Mouse (Mus musculus) stomach, adult 2 months (tissue): ENCODE data around the gene Gm44596. TPM values are rescaled to one million over a fixed set of nuclear protein-coding genes. Genes with fewer than 3 reads are reported as not detected.

Experiments used
- polyA plus RNA-seq: library from polyadenylated mRNA; depleted of rRNA; stranded (reverse); fragments of >200 nt; gene quantifications from 2 replicates; pipeline ENCODE4 v1.2.3, GENCODE M21; 2012; rRNA removed

Gm44596 gene
- not detected in 2 replicates for polyA plus RNA-seq

DNA sequence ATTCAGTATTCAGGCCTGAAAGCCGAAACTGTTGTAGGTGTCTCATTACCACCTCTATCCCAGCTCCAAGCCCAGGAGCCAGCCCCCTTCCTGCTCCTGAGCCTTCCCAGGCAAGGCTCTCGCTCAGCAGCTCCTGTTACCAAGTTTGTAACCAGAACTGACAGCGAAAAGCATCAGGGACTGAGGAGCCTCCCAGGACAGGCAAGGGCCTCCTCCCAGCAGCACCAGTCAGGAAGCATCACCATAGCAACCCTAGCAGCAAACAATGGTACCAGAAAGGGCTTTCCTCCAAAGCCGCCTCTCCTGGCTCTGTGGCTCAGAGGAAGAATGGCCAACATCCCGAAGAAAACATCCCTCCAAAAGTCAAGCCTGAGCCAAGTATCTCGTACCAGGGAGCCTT, at the start of gene Gm44596, which contains the start of gene Tex52:
Gm44596 (plus strand) TSS at position 312 of the 400 bp plus-strand sequence.
Tex52 (plus strand) TSS at position 265 of the 400 bp plus-strand sequence.

DNA sequence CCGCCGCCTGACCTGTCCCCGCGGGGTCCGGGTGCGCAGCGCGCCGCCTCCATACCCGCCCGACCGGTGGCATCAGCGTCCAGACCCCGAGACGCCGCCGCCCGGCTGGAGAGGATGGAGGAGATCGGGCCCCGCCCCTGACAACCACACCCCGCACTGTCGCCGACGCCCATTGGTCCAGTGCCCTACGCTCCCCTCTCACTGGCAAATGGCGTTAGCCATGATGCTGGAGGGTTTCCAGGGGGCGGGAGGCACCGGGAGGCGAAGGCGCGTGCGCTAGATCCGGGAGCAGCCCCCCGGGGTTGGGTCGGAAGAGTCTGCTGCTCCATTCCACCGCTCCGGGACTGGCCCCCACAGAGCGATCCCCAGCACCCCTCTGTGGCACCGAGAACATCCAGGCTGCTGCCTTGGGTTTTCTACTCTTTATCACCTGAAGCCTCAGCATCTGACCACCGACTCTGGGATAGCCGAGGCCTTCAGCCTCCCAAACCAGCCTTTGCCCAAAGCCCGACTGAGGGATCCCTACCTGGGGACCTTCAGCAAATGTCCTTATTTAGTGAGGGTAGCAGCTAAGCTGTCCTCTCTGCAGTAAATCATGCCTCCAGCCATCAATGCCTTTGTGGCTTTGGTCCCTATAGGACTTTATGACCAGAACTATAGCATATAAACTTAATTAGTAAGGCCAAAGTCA, 19.4 kb upstream of the Gm44596 start, which contains the start of gene Tulp3:
Tulp3 (minus strand) TSS at position 126 of the 691 bp plus-strand sequence.

DNA sequence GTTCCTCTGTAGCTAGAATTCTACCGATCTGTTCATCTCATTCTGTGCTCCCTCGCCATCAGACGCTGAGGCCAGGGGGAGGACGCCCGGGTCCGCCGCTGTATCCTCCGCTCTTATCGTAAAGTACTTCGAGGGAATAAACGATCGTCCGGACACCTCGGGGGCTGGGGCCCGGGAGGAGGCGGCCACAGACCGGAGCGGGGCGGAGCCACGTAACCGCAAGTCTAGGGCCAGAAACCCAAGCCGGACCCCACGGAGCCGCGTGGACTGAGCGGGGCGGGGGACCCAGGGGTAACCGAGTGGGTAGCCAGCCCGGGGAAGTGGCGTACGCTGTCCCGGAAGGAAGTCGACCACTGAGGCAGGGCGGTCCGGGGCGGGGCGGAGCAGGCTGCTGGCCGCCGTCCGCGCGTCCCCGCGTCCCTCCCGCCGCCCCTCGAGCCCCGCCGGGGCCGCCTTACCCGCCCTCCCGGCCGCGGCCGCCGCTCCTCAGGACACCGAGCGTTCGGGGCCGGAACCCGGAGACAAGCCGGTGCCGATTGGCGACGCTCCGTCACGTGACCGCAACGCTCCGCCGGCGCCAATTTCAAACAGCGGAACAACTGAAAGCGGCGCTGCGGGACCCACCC, 12.8 kb upstream of the Gm44596 start, which contains the start of the genes Rhno1 and Foxm1:
Rhno1 (minus strand) TSS at position 531 of the 626 bp plus-strand sequence.
Foxm1 (plus strand) TSS at position 587 of the 626 bp plus-strand sequence.

DNA sequence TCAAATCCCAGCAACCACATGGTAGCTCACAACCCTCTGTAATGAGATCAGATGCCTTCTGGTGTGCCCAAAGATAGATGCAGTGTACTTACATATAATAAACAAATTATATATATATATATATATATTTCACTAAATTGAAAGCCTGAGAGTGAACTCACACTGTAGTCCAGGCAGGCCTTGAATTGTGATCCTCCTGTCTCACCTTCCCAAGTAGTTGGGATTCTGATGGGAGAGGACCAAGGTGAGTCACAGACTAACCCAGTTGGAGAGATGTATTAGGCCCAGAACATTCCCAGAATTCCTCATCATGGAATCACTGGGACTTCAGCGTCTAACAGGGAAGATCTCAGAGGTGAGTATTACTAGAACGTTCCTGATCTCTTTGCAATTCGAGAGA, 23.7 kb downstream of the Gm44596 start, which contains the start of gene Nrip2:
Nrip2 (plus strand) TSS at position 301 of the 400 bp plus-strand sequence.

DNA sequence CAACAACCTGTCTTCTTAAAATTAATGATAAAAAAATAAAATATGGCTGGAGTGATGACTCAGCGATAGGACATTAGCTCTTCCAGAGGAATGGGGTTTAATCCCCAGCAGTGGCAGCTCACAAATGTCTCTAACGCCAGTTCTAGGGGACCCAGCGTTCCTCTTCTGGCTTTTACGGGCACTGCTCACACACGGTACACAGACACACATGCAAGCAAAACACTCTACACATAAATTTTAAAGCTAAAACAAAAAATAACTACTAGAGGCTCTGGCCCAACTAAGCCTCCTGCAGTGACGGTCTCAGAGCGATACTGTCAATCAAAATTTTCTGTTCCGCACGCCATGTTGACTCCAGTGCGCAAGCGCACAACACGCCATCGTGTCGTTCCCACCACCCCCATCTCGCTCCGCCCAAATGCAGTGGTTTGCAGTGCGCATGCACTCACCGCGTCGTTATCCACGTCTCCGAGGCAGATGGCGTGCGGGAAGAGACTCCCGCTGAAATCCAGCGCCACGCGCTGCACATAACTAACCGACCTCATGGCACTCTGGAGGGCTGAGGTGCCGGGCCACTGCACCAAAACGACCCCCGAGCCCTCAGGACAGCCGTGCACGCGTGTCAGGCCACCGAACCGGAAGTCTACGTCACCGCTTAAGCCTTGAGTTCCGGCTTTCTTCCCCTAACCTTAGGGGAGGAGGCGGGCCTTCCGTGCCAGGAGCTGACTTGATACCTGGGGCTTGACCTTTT, 49.1 kb downstream of the Gm44596 start, which contains the start of gene Itfg2:
Itfg2 (minus strand) TSS at position 663 of the 751 bp plus-strand sequence.

DNA sequence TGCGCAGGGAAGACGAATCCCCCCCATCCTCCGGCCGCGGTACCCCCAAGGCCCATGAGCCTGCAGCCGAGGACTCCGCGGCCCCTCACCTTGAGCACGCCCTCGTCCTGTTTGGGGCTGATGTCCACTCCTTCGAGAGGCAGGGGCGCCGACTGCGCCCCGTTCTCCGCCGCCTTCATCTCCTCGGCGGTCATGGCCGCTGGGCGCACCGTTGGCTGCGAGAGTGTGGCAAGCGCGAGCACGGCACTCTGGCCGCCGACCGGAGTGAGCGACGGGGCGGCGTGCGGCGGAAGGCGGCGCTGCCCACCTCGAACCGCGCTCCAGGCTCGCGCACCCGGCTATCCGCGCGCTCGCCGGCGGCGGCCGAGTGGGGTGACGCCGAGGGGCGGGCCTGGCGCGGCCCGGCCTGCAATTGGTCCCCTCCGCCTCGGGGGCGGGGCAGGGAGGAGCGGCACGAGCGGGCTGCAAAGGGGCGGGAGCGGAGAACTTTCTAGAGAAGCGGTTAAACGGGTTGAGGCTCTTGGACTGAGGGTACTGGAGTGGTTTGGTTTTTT, 63.1 kb downstream of the Gm44596 start, which contains the start of gene Fkbp4:
Fkbp4 (minus strand) TSS at position 361 of the 554 bp plus-strand sequence.

Other genes starting within 250 kb of the Gm44596 start
- gene Tspan9, start 231.9 kb upstream of the Gm44596 start, polyA plus RNA-seq = 34.1 and 43.0 TPM in 2 replicates
- 1.2 and 3.8 TPM in 2 replicates for gene Tead4, start 74.7 kb upstream of the Gm44596 start, polyA plus RNA-seq
- 2.4 and 2.6 TPM in 2 replicates for gene Tulp3, start 19.7 kb upstream of the Gm44596 start, polyA plus RNA-seq
- 6.5 and 7.6 TPM in 2 replicates for gene Rhno1, start 12.6 kb upstream of the Gm44596 start, polyA plus RNA-seq
- 4.8 and 5.2 TPM in 2 replicates for gene Foxm1, start 12.5 kb upstream of the Gm44596 start, polyA plus RNA-seq
- 0.10 TPM in 1 of 2 replicates, not detected in the other for gene Tex52, start within 50 bp of the Gm44596 start, polyA plus RNA-seq
- gene Nrip2, start 23.8 kb downstream of the Gm44596 start, polyA plus RNA-seq = 0.60 and 1.5 TPM in 2 replicates
- 15.3 and 18.5 TPM in 2 replicates for gene Itfg2, start 49.4 kb downstream of the Gm44596 start, polyA plus RNA-seq
- 59.7 and 151 TPM in 2 replicates for gene Fkbp4, start 63.2 kb downstream of the Gm44596 start, polyA plus RNA-seq
- gene Pzp, start 151.2 kb downstream of the Gm44596 start, polyA plus RNA-seq = 0.10 TPM in 1 of 2 replicates, not detected in the other
- not detected in 2 replicates for gene A2ml1, start 206.1 kb downstream of the Gm44596 start, polyA plus RNA-seq
- 0.10 TPM in 1 of 2 replicates, not detected in the other for gene Klrb1a, start 248.0 kb downstream of the Gm44596 start, polyA plus RNA-seq